In genomic region chr8:88522433-88523030, GRCm38 (mm10) we compare ENCODE assay signal across 8 mouse cellular contexts. TPM values are rescaled to one million over a fixed set of nuclear protein-coding genes. Genes with fewer than 3 reads are reported as not detected.
A peak's percentile ranks its signal among the peaks of the same experiment; 100 is the strongest.
DNase-seq lines count a peak whose midpoint lies in the region; ATAC-seq lines count a peak whose summit lies in the region.

No protein-coding gene starts in this region.

- peaks cover 11% of the 10 kb centered on the region for H3K27me3 ChIP-seq in heart, embryonic 16.5 days (ENCODE audit: control insufficient read depth, insufficient read depth, low read length)
- peaks cover 10% of the 10 kb centered on the region for H3K27me3 ChIP-seq in intestine, embryonic 15.5 days (replicated peaks)
- peaks cover 36% of the 10 kb centered on the region for H3K27me3 ChIP-seq in midbrain, embryonic 12.5 days

- peak overlapping the region; percentile 98 for H3K4me2 ChIP-seq in heart, embryonic 16.5 days (ENCODE audit: low read depth, low read length)
- peak overlapping the region; percentile 99 for H3K4me2 ChIP-seq in intestine, embryonic 15.5 days (replicated peaks)
- H3K4me2 ChIP-seq in midbrain, embryonic 12.5 days (replicated peaks) = peak overlapping the region; percentile 95

- H3K27ac ChIP-seq in heart, embryonic 16.5 days (ENCODE audit: low read length) = no peak overlapping the region
- no peak overlapping the region for H3K27ac ChIP-seq in intestine, embryonic 15.5 days
- H3K27ac ChIP-seq in midbrain, embryonic 12.5 days (replicated peaks) = no peak overlapping the region

- peak overlapping the region; percentile 75 for H3K4me3 ChIP-seq in heart, embryonic 16.5 days (ENCODE audit: low read length)
- H3K4me3 ChIP-seq in intestine, embryonic 15.5 days (replicated peaks) = peak overlapping the region; percentile 76
- peak overlapping the region; percentile 86 for H3K4me3 ChIP-seq in midbrain, embryonic 12.5 days

- no peaks in the 10 kb centered on the region for H3K36me3 ChIP-seq in heart, embryonic 16.5 days (ENCODE audit: control insufficient read depth, insufficient read depth)
- H3K36me3 ChIP-seq in intestine, embryonic 15.5 days = no peaks in the 10 kb centered on the region
- peaks cover 7% of the 10 kb centered on the region; the same call in 1 of the 2 replicates for H3K36me3 ChIP-seq in midbrain, embryonic 12.5 days

- ATAC-seq in heart, embryonic 16.5 days (replicated peaks; ENCODE audit: extremely low read depth, insufficient read depth, low FRiP score) = no peak
- no peak for ATAC-seq in intestine, embryonic 15.5 days
- ATAC-seq in midbrain, embryonic 12.5 days (ENCODE audit: low FRiP score, low read depth) = no peak

- WGBS in heart, embryonic 16.5 days = 45% methylated on average over 5 of the region's 5 CpGs
- WGBS in intestine, embryonic 15.5 days = 37% methylated on average over 5 of the region's 5 CpGs
- 15% methylated on average over 5 of the region's 5 CpGs for WGBS in midbrain, embryonic 12.5 days

- no peak for DNase-seq in heart, adult 11 months
- peak; percentile 46 to 55 for DNase-seq in cerebellum, postnatal 25 days
- DNase-seq in adrenal gland, adult 2 months = no peak
- DNase-seq in right cerebral cortex, adult 2 months (ENCODE audit: low spot score in 2 of 2) = no peak
- DNase-seq in urinary bladder, postnatal 10 days (ENCODE audit: low spot score) = no peak

- peak overlapping the region; percentile 78 for H3K9ac ChIP-seq in heart, embryonic 16.5 days (ENCODE audit: low read length)
- peak overlapping the region; percentile 81 for H3K9ac ChIP-seq in intestine, embryonic 15.5 days
- peak overlapping the region; percentile 87 for H3K9ac ChIP-seq in midbrain, embryonic 12.5 days (replicated peaks)

- H3K9me3 ChIP-seq in heart, embryonic 16.5 days (replicated peaks; ENCODE audit: control insufficient read depth, low read length) = no peaks in the 10 kb centered on the region
- no peaks in the 10 kb centered on the region for H3K9me3 ChIP-seq in intestine, embryonic 15.5 days
- H3K9me3 ChIP-seq in midbrain, embryonic 12.5 days = no peaks in the 10 kb centered on the region

- peaks cover 16% of the 10 kb centered on the region for H3K4me1 ChIP-seq in heart, embryonic 16.5 days (ENCODE audit: control insufficient read depth, insufficient read depth, low read length)
- H3K4me1 ChIP-seq in intestine, embryonic 15.5 days (replicated peaks) = peaks cover 34% of the 10 kb centered on the region
- H3K4me1 ChIP-seq in midbrain, embryonic 12.5 days = peaks cover 53% of the 10 kb centered on the region

RNA-seq across cellular contexts. Expression of gene Nkd1, which starts 1.4 kb away (rescaled TPM):
- 12.3 and 15.4 TPM in 2 replicates for polyA plus RNA-seq in heart, embryonic 16.5 days (2015; fragmentation: Nextera tagmentation; extraction: Ambion mirVana)
- polyA plus RNA-seq in intestine, embryonic 15.5 days (2015; fragmentation: Nextera tagmentation; extraction: Ambion mirVana) = 33.1 and 34.9 TPM in 2 replicates
- polyA plus RNA-seq in midbrain, embryonic 12.5 days (2016; fragmentation: Nextera tagmentation; extraction: Ambion mirVana) = 90.6 and 100 TPM in 2 replicates
- 10 to 100 TPM; 43.5 to 53.9 TPM for total RNA-seq in adrenal gland, adult 2 months (2021)
- polyA plus RNA-seq in adrenal gland, adult 2 months (2012; rRNA removed) = 56.8 and 62.0 TPM in 2 replicates

Comparison
In these comparisons a context has a peak if more than half of its experiments do, and no peak if none do; other contexts are left out.
1. DNase-seq: peak in cerebellum, postnatal 25 days (2 of 2); none in heart, adult 11 months (single experiment), adrenal gland, adult 2 months (single experiment), right cerebral cortex, adult 2 months (0 of 2) and urinary bladder, postnatal 10 days (single experiment).
2. Peak in every context shown above with its lines, with median percentiles within 50 percentile points of each other: H3K4me2 ChIP-seq, H3K4me3 ChIP-seq and H3K9ac ChIP-seq.